Mouse (Mus musculus) megakaryocyte-erythroid progenitor cell, adult 5-6 weeks (primary cell): Measurements from ENCODE around the gene Tomm22. TPM values are rescaled to one million over a fixed set of nuclear protein-coding genes. Genes with fewer than 3 reads are reported as not detected.
A peak's percentile ranks its signal among the peaks of the same experiment; 100 is the strongest.

ENCODE experiments used
- ATAC-seq: replicated peaks from 2 replicates; pipeline ENCODE4 v1.8.0; 2016; ENCODE audit warnings: mild to moderate bottlenecking, inconsistent platforms; ENCODE audit not compliant: severe bottlenecking, poor library complexity, low FRiP score, low TSS enrichment
- total RNA-seq, 2 experiments: library from RNA; stranded (forward) in 1 of 2; stranded (reverse) in 1 of 2; fragments of 200-1000, 215-1000 nt in 1 of 2; fragments of >200 nt in 1 of 2; fragmentation: Nextera tagmentation in 1 of 2; gene quantifications; 2 replicates each; pipeline ENCODE4 v1.2.3; 2014 to 2017

Tomm22 gene
- total RNA-seq, 2 experiments from 2014 or later, result 108 to 205 TPM

DNA sequence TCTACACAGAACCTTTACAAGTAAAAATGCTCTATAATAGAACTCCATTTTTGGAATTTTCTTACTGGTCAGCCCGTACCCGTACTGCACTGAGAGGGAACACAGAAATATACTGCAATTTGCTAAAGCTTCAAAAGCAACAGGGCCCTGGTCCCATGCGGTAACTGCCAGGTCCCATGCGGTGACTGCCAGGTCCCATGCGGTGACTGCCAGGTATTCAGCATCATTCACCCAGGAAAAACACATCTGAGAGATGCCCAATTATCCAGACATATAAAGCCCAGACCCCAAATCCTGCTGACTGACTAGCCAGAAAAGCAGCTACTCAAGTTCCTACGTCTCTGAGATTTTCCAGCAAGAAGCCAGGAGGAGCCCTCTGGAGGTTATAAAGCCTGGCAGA lies 14.0 kb downstream of the Tomm22 start:
- ATAC-seq, result no peak

DNA sequence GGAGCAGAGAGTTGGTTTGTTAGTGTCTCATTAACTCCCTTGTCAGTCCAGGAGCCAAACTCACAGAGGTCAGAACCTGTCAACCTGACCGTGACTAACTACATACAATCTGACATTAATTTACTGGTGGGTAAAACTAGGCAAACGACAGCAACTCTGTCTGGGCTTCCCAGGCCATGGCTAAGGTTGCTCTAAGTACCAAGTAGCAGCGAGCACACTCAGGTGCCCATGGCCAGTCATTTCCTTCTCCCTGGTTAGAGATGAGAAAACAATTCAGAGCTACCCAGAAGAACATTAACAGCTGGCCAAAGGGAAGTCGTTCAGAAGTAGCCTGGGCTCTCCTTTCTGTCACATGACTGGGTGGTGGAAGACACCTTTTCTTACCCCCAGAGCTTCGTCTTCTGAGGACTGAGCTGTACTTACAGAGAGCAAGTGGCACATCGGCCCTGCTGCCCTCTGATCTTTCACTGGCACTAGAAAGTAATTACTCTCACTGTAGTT lies 14.5 kb downstream of the Tomm22 start:
- ATAC-seq, result no peak

GRCm38 (mm10) chr15:79686046-79686869 lies 15.6 kb downstream of the Tomm22 start:
- peak; percentile 9 for ATAC-seq

- ATAC-seq, result no peak
Observed at GRCm38 (mm10) chr15:79687175-79687574, 16.5 kb downstream of the Tomm22 start.

DNA sequence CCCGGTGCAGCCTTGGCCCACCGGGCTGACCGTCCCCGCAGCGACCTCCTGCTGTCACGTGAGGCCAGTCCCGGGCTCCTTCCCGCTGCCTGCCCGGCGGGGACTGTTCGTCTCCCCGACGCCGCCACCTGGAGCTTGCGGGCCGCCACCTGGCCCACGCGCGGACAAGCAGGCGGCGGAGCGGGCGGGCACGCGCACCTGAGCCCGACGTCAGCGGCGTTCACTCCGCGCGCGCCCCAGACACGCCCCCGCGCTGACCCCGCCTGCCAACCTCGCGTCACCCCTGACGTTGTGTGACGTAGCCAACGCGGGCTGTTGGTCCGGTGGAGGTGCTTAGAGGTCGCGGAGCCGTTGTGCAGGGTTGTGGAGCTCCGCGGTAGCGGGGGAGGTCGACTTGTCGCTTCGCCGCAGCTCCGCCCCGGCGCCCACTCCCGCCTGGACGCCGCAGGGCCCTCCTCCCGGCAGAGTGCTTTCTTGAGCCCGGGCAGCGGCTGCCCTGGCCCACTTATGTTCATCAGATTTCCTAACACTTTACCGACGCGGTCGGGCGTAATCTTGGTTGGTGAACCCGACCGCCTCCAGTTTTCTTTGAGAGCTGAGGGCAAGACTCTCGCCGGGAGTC lies 17.1 kb downstream of the Tomm22 start, which contains the start of gene Josd1:
Gene Josd1, minus strand, starts transcription at position 274 of the 622 bp plus-strand sequence.
- peak; percentile 55 for ATAC-seq

GRCm38 (mm10) chr15:79688268-79688956 lies 17.8 kb downstream of the Tomm22 start:
- no peak for ATAC-seq

GRCm38 (mm10) chr15:79689662-79690425 lies 19.2 kb downstream of the Tomm22 start:
- ATAC-seq, result no peak

- peak; percentile 75 for ATAC-seq
Observed at GRCm38 (mm10) chr15:79690426-79691022, 19.9 kb downstream of the Tomm22 start, which contains the start of gene Gtpbp1. TSS of gene Gtpbp1 (plus strand) at chr15:79690845.

DNA sequence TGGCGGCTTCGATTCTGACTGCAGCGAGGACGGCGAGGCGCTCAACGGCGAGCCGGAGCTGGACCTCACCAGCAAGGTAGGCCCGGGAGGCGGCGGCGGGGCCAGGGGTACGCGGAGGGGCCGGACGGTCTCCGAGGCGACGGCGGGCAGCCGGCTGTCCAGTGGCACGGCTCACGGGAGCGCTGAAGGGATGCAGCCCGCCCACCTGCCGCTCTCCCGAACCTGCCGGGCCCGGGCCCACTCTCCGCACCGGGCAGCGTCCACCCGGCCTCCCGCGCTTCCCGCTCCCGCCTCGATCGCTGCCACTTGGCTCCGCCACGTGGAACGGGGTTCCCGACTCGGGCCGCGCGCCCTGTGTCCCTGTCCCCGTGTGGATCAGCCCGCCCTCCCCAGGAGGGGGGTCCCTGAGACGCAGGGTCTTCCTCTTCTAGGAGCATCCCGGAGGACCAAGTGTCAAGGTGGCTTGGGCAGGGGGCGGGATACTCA lies 20.4 kb downstream of the Tomm22 start:
- ATAC-seq, result no peak

DNA sequence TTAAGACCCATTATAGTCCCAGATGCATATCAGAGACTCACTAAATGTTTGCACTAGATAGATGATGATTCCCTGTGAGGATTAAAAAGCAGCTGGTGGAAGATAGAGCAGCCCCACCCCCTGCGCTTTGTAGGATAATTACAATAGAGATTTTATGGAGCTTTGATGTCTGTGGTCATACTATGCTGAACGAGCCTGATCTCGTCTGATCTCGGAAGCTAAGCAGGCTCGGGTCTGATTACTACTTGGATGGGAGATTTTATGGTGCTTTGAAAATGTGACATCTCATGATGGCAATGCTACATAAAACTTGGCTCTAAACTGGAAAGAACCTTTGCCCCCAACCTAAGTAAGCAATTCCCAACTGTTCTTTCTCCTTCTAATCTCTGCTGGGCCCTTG lies 21.7 kb downstream of the Tomm22 start:
- no peak for ATAC-seq

GRCm38 (mm10) chr15:79693740-79694139 lies 23.1 kb downstream of the Tomm22 start:
- peak; percentile 1; the same call in 1 of the 2 replicates for ATAC-seq

DNA sequence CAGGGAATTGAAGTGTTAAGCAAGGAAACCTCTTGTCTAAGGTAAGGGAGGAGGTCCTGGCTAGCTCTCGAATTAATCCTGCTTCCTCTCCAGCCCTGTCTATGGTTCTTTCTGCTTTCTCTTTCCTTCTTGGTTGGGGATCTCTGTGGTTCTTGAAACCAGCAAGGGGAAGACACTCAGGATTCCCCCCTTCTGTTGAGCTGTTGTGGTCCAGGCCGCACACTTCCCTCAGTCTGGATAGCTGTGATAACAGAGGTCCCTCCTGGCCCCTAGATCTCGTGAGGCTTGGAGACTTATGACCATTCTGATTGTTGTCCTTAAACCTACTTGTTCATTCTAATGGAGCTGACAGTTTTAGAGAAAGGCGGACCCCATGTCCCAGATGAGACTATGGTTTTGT lies 23.9 kb downstream of the Tomm22 start:
- ATAC-seq, result peak; percentile 56

DNA sequence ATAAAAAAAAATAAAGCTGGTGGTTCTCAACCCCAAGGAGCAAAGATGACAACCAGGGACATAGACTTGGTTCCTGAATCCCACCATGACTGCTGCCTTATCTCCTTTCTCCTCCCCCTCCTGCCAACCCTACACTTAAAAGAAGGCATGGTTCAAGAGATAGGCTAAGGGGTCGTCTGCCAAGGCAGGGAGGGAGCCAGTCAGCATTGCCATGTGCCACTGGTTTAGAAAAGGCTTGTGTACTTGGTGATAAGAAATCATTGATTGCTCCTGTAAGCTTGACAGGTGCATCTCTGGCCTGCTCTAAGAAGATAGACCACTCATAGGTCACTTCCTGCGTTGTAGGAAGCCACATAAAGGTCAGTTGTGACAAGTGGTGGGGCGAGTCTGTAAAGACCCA lies 24.9 kb downstream of the Tomm22 start:
- ATAC-seq, result peak; percentile 55

GRCm38 (mm10) chr15:79696508-79696907 lies 25.8 kb downstream of the Tomm22 start:
- no peak for ATAC-seq

DNA sequence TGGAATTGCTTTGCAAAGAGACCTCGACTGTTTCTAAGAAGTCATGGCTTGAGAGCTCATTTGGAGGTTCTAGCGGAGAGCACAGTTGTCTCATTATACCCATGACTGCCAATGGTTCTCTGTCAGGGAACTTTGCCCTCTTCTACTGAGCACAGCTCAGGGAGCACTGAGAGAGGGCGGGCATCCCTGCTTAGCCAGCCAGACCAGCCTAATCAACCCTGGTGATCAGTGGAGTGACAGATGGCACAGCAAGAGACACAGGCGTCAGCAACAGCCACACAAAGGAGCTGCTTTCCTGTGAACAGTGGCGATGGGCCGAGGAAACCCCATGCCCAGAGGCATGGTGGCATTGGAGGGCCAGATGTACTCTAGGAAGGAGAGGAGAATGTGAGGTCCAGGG lies 26.4 kb downstream of the Tomm22 start:
- ATAC-seq, result 0 out of 2 replicates have a peak, but pooled peaks have one; percentile 20

DNA sequence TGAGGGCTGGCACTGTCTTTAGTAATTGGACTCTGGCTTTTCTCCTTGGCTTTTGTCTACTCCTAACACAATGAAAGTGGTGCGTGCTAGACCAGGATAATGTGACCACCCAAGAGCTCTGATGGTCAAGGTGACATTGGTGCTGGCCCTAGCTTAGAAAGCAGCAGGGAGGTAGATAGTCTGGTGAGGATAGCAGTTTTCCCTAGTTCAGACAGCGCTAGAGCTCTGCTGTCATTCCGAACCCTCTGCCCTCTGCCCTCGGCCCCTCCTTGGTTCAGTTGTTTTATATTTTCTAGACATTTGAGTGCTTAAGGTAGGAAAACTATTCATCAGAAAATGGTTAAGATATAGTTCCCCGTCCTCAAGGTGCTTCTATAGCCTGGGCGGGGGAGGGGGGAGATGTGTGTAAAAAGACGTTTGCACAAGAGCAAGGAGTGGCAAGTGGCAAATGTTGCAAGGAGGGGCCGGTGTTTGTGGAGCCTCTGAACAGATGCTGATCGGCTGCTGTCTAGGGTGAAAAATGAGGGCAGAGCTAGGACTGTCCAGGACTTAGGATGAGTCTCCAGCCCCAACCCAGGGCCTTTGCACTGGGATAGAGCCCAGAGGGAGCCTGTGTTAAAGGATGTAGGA lies 27.0 kb downstream of the Tomm22 start:
- no peak for ATAC-seq

GRCm38 (mm10) chr15:79706603-79707214 lies 36.0 kb downstream of the Tomm22 start:
- no peak for ATAC-seq
